Mouse (Mus musculus) kidney, embryonic 15.5 days (tissue): ENCODE measurements around the gene Myt1l. TPM values are rescaled to one million over a fixed set of nuclear protein-coding genes. Genes with fewer than 3 reads are reported as not detected.

Experiments
- ATAC-seq: fragments of 200-750 bp; cut with Nextera tagmentation; replicated peaks from 2 replicates; pipeline ENCODE4 v1.8.0; 2017; ENCODE audit warnings: moderate TSS enrichment; ENCODE audit not compliant: low FRiP score
- H3K27ac ChIP-seq: fragments of 300-500 bp; sonication (generic); 2 replicates; pipeline ENCODE4 v1.5.1; 2015; ENCODE audit warnings: mild to moderate bottlenecking, inconsistent platforms
- H3K27me3 ChIP-seq: fragments of 300-500 bp; sonication (generic); 2 replicates; pipeline ENCODE4 v1.6.1; 2015; ENCODE audit warnings: inconsistent platforms
- H3K36me3 ChIP-seq: fragments of 300-500 bp; sonication (generic); 2 replicates; pipeline ENCODE4 v1.6.1; 2015; ENCODE audit warnings: inconsistent platforms
- H3K4me1 ChIP-seq: fragments of 300-500 bp; sonication (generic); 2 replicates; pipeline ENCODE4 v1.6.1; 2015; ENCODE audit warnings: inconsistent platforms
- H3K4me2 ChIP-seq: fragments of 300-500 bp; sonication (generic); 2 replicates; pipeline ENCODE4 v1.6.1; 2015; ENCODE audit warnings: moderate library complexity, mild to moderate bottlenecking, inconsistent platforms
- H3K4me3 ChIP-seq: fragments of 300-500 bp; sonication (generic); replicated peaks from 2 replicates; pipeline ENCODE4 v1.5.1; 2015; ENCODE audit warnings: mild to moderate bottlenecking, inconsistent platforms
- H3K9ac ChIP-seq: fragments of 300-500 bp; sonication (generic); 2 replicates; pipeline ENCODE4 v1.6.1; 2015; ENCODE audit warnings: mild to moderate bottlenecking, inconsistent platforms
- H3K9me3 ChIP-seq: fragments of 300-500 bp; sonication (generic); replicated peaks from 2 replicates; pipeline ENCODE4 v1.6.1; 2016; ENCODE audit warnings: inconsistent platforms
- WGBS: fragments of 180-500 bp; shearing (Covaris S2); methylation state at CpG from one replicate; pipeline ENCODE4 v1.1.7; 2015; ENCODE audit warnings: mixed read lengths; 5-methylcytosine and 5-hydroxymethylcytosine counted together
- polyA plus RNA-seq: library from polyadenylated mRNA; unstranded; fragments of >200 nt; fragmentation: Nextera tagmentation; extraction: Ambion mirVana; gene quantifications from 2 replicates; pipeline ENCODE4 v1.2.1, GENCODE M21; 2015

Myt1l gene
- polyA plus RNA-seq, 1 experiment from 2014 or later: 0.60 TPM

DNA sequence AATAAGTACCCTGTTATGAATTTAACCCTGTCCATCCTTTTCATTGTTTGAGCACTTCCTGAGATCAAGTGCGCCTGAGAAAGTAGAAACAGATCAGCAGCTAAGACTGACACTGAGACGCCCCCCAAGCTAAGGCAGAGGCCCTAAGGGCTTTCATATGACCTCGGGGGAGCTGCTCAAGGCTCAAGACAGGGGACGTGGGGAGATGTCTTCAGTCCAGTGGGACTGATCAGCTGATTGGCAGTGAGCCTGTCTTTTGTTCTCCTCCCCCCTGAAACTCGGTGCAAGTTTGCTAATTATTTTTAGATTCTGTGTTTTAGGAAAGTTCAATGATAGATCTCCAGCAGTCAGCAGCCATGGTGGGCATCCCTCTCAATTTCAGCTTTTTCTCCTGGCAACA is 10.9 kb downstream of the Myt1l start:
- Histone ChIP-seq H3K27ac (no peak overlapping the region), H3K4me1 (no peaks in the 10 kb centered on the region; the same call in 1 of the 2 replicates), H3K4me3 (no peak overlapping the region), H3K9me3 (no peaks in the 10 kb centered on the region), H3K9ac (no peak overlapping the region), H3K4me2 (no peak overlapping the region), H3K36me3 (no peaks in the 10 kb centered on the region), H3K27me3 (peaks cover 51% of the 10 kb centered on the region)
- 43% methylated on average over 5 of the region's 5 CpGs for WGBS
- no peak for ATAC-seq

GRCm38 (mm10) chr12:29540741-29541140 is 12.6 kb downstream of the Myt1l start:
- no peak overlapping the region for H3K27ac ChIP-seq
- H3K27me3 ChIP-seq: peaks cover 35% of the 10 kb centered on the region
- no peak for ATAC-seq
- H3K9me3 ChIP-seq: no peaks in the 10 kb centered on the region
- no peaks in the 10 kb centered on the region for H3K4me1 ChIP-seq
- H3K4me2 ChIP-seq: no peak overlapping the region
- no peak overlapping the region for H3K9ac ChIP-seq
- no peaks in the 10 kb centered on the region for H3K36me3 ChIP-seq
- H3K4me3 ChIP-seq: no peak overlapping the region
- WGBS: 80% methylated on average over 5 of the region's 5 CpGs

DNA sequence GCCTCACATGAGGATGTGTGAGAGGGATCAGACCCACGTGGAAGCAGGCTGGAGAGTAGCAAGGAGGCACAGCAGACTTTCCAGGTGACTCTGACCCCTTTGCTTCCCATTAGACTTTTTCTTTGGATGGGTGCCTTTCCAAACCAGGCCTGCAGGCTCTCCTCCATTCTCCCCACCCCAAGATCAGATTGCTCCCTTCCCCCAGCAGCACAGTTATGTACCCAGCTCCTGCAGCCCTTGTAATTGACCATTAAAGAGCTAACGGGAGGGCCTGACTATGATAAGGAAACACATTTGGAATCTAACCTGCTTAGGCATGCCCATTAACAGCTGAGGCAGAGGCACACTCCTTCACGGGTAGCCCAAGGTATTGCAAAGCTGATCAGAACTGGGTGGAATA is 17.9 kb downstream of the Myt1l start:
- no peak overlapping the region for H3K4me3 ChIP-seq
- no peak overlapping the region for H3K4me2 ChIP-seq
- H3K27ac ChIP-seq: no peak overlapping the region
- no peak for ATAC-seq
- WGBS: 44% methylated on average over 3 of the region's 3 CpGs
- no peaks in the 10 kb centered on the region for H3K4me1 ChIP-seq
- H3K9ac ChIP-seq: no peak overlapping the region
- no peaks in the 10 kb centered on the region for H3K36me3 ChIP-seq
- H3K9me3 ChIP-seq: no peaks in the 10 kb centered on the region
- no peaks in the 10 kb centered on the region for H3K27me3 ChIP-seq

DNA sequence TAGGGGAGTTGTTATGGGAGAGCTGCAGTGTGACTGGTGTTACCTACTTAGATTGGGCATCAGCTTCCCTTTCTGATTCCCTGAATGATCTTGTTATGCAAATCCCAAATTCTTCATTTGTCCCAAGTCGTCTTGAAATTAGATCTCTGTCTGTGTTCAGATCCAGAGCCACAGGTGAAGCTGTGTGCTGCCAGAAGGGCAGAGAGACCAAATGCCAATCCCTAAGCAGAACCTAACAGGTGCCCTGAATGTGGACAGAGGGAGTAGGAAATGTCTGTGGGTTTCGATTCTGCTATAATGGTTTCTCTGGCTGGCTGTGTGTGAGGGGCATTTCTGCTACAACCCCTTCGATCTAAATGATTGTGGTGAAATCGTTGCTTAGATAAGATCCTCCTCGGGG is 18.9 kb downstream of the Myt1l start:
- Histone ChIP-seq H3K27me3 (no peaks in the 10 kb centered on the region), H3K4me1 (no peaks in the 10 kb centered on the region), H3K9me3 (no peaks in the 10 kb centered on the region), H3K9ac (no peak overlapping the region), H3K27ac (no peak overlapping the region), H3K36me3 (no peaks in the 10 kb centered on the region), H3K4me2 (no peak overlapping the region), H3K4me3 (no peak overlapping the region)
- WGBS: 73% methylated on average over 5 of the region's 5 CpGs
- ATAC-seq: no peak

GRCm38 (mm10) chr12:29547755-29548154 is 19.6 kb downstream of the Myt1l start:
- Histone ChIP-seq H3K27ac (no peak overlapping the region), H3K9ac (no peak overlapping the region), H3K4me1 (no peaks in the 10 kb centered on the region), H3K9me3 (no peaks in the 10 kb centered on the region), H3K4me3 (no peak overlapping the region), H3K4me2 (no peak overlapping the region), H3K27me3 (no peaks in the 10 kb centered on the region), H3K36me3 (no peaks in the 10 kb centered on the region)
- no peak for ATAC-seq
- 63% methylated on average over 6 of the region's 6 CpGs for WGBS

DNA sequence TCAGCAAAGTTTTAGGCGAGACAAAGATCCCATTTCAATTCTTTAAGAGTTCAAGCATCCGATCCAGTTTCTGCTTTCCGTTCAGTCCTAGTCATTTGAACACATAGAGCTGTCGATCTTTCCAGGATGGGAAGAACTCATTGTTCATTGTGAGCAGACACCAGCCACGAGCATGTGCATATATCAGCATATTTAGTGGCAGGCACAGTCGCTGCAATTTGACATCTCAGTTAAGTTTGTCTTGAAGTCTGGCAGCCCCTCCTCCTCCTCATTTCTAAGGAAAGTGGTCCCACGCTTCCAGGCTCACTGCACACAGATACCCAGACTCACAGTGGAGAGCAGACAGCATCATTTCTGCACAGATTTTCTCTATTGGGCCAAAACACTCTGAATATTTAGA is 25.0 kb downstream of the Myt1l start:
- no peak overlapping the region for H3K4me3 ChIP-seq
- no peaks in the 10 kb centered on the region for H3K9me3 ChIP-seq
- H3K27me3 ChIP-seq: no peaks in the 10 kb centered on the region
- H3K4me2 ChIP-seq: no peak overlapping the region
- ATAC-seq: no peak
- no peaks in the 10 kb centered on the region for H3K36me3 ChIP-seq
- WGBS: 72% methylated on average over 7 of the region's 7 CpGs
- H3K27ac ChIP-seq: no peak overlapping the region
- H3K9ac ChIP-seq: no peak overlapping the region
- H3K4me1 ChIP-seq: no peaks in the 10 kb centered on the region

DNA sequence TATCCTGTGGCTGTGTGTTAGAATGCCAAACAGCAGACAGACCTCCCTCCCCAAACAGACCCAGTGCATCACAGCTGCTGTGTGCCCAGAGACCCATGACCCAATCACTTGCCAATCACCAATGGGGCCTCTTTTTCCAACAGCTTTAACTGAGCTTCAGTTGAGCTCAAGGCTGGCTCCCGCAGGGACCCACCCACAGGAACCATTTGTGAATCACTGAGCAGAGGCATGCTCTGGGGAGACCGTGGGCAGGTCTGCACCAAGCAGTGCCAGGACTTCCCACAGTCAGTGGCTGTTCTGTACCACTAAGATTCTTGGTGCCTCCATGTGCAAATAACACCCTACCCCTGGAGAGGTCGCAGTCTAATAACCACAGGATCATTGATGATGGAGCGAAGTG is 27.5 kb downstream of the Myt1l start:
- no peak overlapping the region for H3K27ac ChIP-seq
- no peak overlapping the region for H3K4me2 ChIP-seq
- H3K27me3 ChIP-seq: no peaks in the 10 kb centered on the region
- no peaks in the 10 kb centered on the region for H3K9me3 ChIP-seq
- H3K4me3 ChIP-seq: no peak overlapping the region
- no peaks in the 10 kb centered on the region for H3K36me3 ChIP-seq
- no peaks in the 10 kb centered on the region for H3K4me1 ChIP-seq
- WGBS: 78% methylated on average over 4 of the region's 4 CpGs
- H3K9ac ChIP-seq: no peak overlapping the region
- ATAC-seq: no peak

GRCm38 (mm10) chr12:29556408-29556807 is 28.2 kb downstream of the Myt1l start:
- WGBS: 41% methylated on average over 3 of the region's 3 CpGs
- H3K36me3 ChIP-seq: no peaks in the 10 kb centered on the region
- H3K27me3 ChIP-seq: no peaks in the 10 kb centered on the region
- H3K27ac ChIP-seq: no peak overlapping the region
- H3K9ac ChIP-seq: no peak overlapping the region
- H3K4me2 ChIP-seq: no peak overlapping the region
- H3K4me1 ChIP-seq: no peaks in the 10 kb centered on the region
- ATAC-seq: no peak
- no peak overlapping the region for H3K4me3 ChIP-seq
- no peaks in the 10 kb centered on the region for H3K9me3 ChIP-seq

DNA sequence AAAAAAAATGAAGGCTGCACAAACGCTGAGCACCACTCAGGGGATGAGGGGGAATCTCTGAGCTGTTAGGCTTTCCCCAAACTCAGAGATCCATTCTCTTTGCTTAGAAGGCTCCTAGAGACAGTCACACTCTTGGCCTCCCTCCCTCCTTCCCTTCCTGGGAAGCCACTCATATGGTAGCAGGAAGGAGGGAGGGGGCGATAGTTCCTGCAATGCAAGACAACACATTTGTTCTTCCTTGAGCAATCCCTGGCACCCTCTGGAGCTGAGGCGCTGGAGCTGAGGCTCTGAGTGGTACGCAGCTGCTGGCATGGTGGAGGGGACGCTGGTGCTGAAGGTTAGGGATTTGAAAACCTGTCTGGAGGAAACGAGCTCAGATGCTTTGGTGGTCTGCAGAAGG is 28.7 kb downstream of the Myt1l start:
- Histone ChIP-seq H3K9ac (no peak overlapping the region), H3K36me3 (no peaks in the 10 kb centered on the region), H3K4me3 (no peak overlapping the region), H3K27ac (no peak overlapping the region), H3K27me3 (no peaks in the 10 kb centered on the region), H3K4me1 (no peaks in the 10 kb centered on the region), H3K9me3 (no peaks in the 10 kb centered on the region), H3K4me2 (no peak overlapping the region)
- WGBS: 65% methylated on average over 6 of the region's 6 CpGs
- ATAC-seq: no peak

DNA sequence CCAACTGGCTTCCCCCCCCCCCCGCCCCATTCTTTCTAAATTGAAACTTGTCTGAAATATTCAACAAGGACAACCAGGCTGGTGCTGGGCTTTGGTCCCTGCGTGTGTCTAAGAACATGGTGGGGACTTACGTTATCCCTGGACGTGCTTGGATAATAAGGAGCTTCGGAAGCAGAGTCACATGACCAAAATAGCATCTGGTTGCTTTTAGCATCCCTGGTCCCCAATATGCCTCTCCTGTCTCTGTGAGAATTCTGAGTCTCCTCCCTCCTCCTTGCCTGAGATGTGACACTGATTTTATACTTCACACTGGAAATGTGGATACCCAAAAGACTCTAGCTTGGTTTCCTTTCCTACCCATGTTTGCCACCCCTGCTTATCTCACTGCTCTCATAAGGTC is 31.6 kb downstream of the Myt1l start:
- Histone ChIP-seq H3K4me1 (no peaks in the 10 kb centered on the region), H3K4me2 (no peak overlapping the region), H3K27ac (no peak overlapping the region), H3K9ac (no peak overlapping the region), H3K36me3 (no peaks in the 10 kb centered on the region), H3K27me3 (no peaks in the 10 kb centered on the region), H3K9me3 (no peaks in the 10 kb centered on the region), H3K4me3 (no peak overlapping the region)
- no peak for ATAC-seq
- 83% methylated on average over 5 of the region's 5 CpGs for WGBS

DNA sequence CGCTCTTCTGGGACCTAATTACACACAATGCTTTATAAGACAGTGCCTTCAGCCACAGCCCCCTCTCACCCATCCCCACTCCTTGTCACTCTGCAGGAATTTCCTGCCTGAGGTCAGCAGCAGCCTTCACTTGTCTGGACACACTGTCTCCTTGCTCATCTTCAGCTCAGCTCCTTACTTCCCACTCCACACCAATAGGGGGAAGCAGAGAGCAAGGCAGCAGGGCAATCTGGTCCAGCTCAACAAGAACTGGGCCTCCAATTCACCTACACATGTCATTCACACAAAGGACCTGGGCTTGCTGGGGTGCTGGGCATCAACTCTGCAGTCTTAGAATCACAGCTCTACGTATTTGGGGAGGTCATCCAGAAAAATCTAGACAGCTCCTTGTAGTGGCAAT is 33.0 kb downstream of the Myt1l start:
- Histone ChIP-seq H3K4me1 (no peaks in the 10 kb centered on the region), H3K27me3 (no peaks in the 10 kb centered on the region)
- WGBS: 92% methylated on average over 2 of the region's 2 CpGs

DNA sequence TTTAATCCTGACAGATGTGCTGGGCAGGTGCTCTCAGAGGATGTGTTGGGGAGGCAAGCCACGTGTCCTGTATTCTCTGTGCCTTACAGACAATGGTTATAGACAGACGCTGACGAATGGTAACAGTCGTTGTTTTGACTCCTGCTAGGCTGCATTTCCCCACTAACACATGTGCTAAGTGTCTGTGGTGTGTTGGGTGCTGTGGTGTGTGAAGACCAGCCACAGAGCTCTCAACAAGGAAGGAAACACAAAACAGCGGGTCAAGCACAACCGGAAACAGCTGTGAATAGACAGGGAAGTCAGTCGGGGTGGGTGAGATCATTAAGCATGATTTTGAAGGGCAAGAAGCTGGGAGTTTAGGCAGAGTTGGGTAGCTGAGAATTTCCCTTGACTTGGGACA is 41.1 kb downstream of the Myt1l start:
- H3K36me3 ChIP-seq: no peaks in the 10 kb centered on the region
- no peak overlapping the region for H3K4me3 ChIP-seq
- H3K9ac ChIP-seq: no peak overlapping the region
- H3K27me3 ChIP-seq: no peaks in the 10 kb centered on the region
- 71% methylated on average over 7 of the region's 7 CpGs for WGBS
- no peaks in the 10 kb centered on the region for H3K4me1 ChIP-seq
- no peaks in the 10 kb centered on the region for H3K9me3 ChIP-seq
- H3K4me2 ChIP-seq: no peak overlapping the region
- ATAC-seq: no peak
- H3K27ac ChIP-seq: no peak overlapping the region

More for the DNA sequence above, 33.0 kb downstream of the Myt1l start:
- Histone ChIP-seq H3K9ac (no peak overlapping the region), H3K4me2 (no peak overlapping the region), H3K9me3 (no peaks in the 10 kb centered on the region), H3K27ac (no peak overlapping the region), H3K36me3 (no peaks in the 10 kb centered on the region), H3K4me3 (no peak overlapping the region)
- no peak for ATAC-seq

GRCm38 (mm10) chr12:29570351-29570750 is 42.2 kb downstream of the Myt1l start:
- H3K4me2 ChIP-seq: no peak overlapping the region
- H3K9me3 ChIP-seq: no peaks in the 10 kb centered on the region
- H3K9ac ChIP-seq: no peak overlapping the region
- no peak for ATAC-seq
- no peak overlapping the region for H3K4me3 ChIP-seq
- no peaks in the 10 kb centered on the region for H3K27me3 ChIP-seq
- H3K36me3 ChIP-seq: no peaks in the 10 kb centered on the region
- no peak overlapping the region for H3K27ac ChIP-seq
- 90% methylated on average over 6 of the region's 6 CpGs for WGBS
- no peaks in the 10 kb centered on the region for H3K4me1 ChIP-seq
